Mouse (Mus musculus) heart, adult 2 months (tissue): ENCODE measurements at regions not wholly inside any gene's neighbourhood (a gene's known extent, or its start where the extent isn't known, plus 50 kb on each side); places are given as distances from the start of the nearest gene placed in this dataset.

Experiments
- CTCF ChIP-seq: fragments of 200-600 bp; IDR thresholded peaks from 2 replicates; pipeline ENCODE4 v1.8.1; 2022; ENCODE audit warnings: antibody characterized with exemption, mild to moderate bottlenecking, moderate library complexity
- EP300 ChIP-seq: fragments of 200-500 bp; IDR thresholded peaks from 2 replicates; pipeline ENCODE4 v1.6.1; 2011; ENCODE audit warnings: low read depth, low read length, control low read depth; ENCODE audit not compliant: insufficient read depth

DNA sequence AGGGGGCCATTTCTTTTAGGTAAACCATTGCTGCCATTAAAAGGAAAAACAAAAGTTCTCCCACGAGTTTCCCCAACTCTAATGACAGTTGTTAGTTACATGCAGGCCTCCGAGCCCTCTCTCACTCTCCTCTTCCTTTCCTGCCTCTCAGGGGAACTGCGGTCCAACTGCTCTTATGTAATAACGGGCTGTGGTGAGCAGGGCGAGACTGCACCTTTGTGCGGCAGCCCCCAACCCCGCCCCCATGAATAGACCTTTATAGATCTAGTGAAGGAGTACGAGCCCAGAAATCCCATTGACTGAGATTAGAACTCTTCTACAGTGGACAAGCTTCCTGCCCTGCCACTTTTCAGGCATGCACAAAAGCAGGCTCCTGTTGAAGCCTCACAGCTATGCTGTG is 81.8 kb upstream of the Pcgf5 start:
- no peak for TF ChIP-seq CTCF
- no peak for TF ChIP-seq EP300
